Mouse (Mus musculus) adrenal gland, postnatal 4 days (tissue): ENCODE results near the gene Nsdhl. TPM values are rescaled to one million over a fixed set of nuclear protein-coding genes. Genes with fewer than 3 reads are reported as not detected.

Source experiments
- DNase-seq, 2 experiments: peaks; one replicate each; pipeline ENCODE4 v3.0.0; 2021 to 2022; ENCODE audit warnings: low spot score in 2 of 2, mixed read lengths in 2 of 2
- microRNA-seq: library from miRNA; unstranded; fragments of <30 nt; microRNA quantifications from one replicate; pipeline ENCODE4 v1.2.0, GENCODE M21; 2021
- total RNA-seq, 2 experiments: library from RNA; stranded (reverse); gene quantifications; 2 replicates each; pipeline ENCODE4 v1.2.3; 2021

Gene Nsdhl
- total RNA-seq, 2 experiments from 2014 or later, result 25.2 to 25.5 TPM

GRCm38 (mm10) chrX:72992291-72992919, 74.0 kb downstream of the Nsdhl start:
- DNase-seq, result no peak

- no peak for DNase-seq
These were observed 77.2 kb downstream of the Nsdhl start for GRCm38 (mm10) chrX:72995542-72995941.

GRCm38 (mm10) chrX:73003110-73003509, 84.8 kb downstream of the Nsdhl start:
- no peak for DNase-seq

- DNase-seq, result no peak
These were observed 87.3 kb downstream of the Nsdhl start for GRCm38 (mm10) chrX:73005678-73006077.

- peak; percentile 58 to 85 for DNase-seq
These were observed 89.5 kb downstream of the Nsdhl start for GRCm38 (mm10) chrX:73007597-73008479.

Small RNAs within 50 kb of the gene (microRNA-seq; reads per million reads assigned to microRNA genes)
- gene Mir2137, result 1.6 reads per million

Other genes starting within 250 kb of the Nsdhl start
- under 1 TPM; 0.08 to 0.20 TPM for gene Gabrq, start 93.4 kb upstream of the Nsdhl start, total RNA-seq
- 10 to 100 TPM; 45.9 to 46.0 TPM for gene Cetn2, start 146 bp upstream of the Nsdhl start, total RNA-seq
- gene Zfp185, start 68.8 kb downstream of the Nsdhl start, total RNA-seq, result 1 to 10 TPM; 5.3 to 7.2 TPM
- gene Pnma5, start 118.5 kb downstream of the Nsdhl start, total RNA-seq, result under 1 TPM in 1 of 2 experiments, not detected in 1; 0.20 TPM
- 1 to 10 TPM; 1.5 to 1.6 TPM for gene Pnma3, start 146.2 kb downstream of the Nsdhl start, total RNA-seq
- 1 to 10 TPM in 1 of 2 experiments, not detected in 1; 1.3 TPM for gene Xlr4a, start 163.9 kb downstream of the Nsdhl start, total RNA-seq
- 1 to 10 TPM; 1.5 to 2.5 TPM for gene Xlr3a, start 178.5 kb downstream of the Nsdhl start, total RNA-seq
- under 1 TPM; 0.22 to 0.65 TPM for gene Gm14685, start 198.5 kb downstream of the Nsdhl start, total RNA-seq
- gene Xlr5b, start 230.2 kb downstream of the Nsdhl start, total RNA-seq, result under 1 TPM in 1 of 2 experiments, not detected in 1; 0.31 TPM
- not detected for gene DXBay18, start 230.9 kb downstream of the Nsdhl start, total RNA-seq